Mouse (Mus musculus) small intestine, adult 2 months (tissue): ENCODE measurements around the gene Patj.

Experiments
- CTCF ChIP-seq: fragments of 200-500 bp; IDR thresholded peaks from 2 replicates; pipeline ENCODE4 v1.5.1; 2012; ENCODE audit warnings: low read depth, mild to moderate bottlenecking, control low read depth, inconsistent platforms, low read length, moderate library complexity, mixed read lengths; ENCODE audit not compliant: insufficient replicate concordance, insufficient read length; ENCODE audit errors: extremely low read depth
- POLR2A ChIP-seq: fragments of 200-500 bp; IDR thresholded peaks from 2 replicates; pipeline ENCODE4 v1.6.1; 2012; ENCODE audit warnings: low read depth, mild to moderate bottlenecking, control low read depth, inconsistent platforms, low read length, moderate library complexity

- TF ChIP-seq CTCF (no peak), POLR2A (no peak)
Measured at GRCm38 (mm10) chr4:98666451-98666850, 270.9 kb downstream of the Patj start.
